Mouse (Mus musculus) spleen, adult 2 months (tissue): Measurements from ENCODE around the gene 2510039O18Rik.

ENCODE experiments used
- CTCF ChIP-seq: fragments of 200-500 bp; IDR thresholded peaks from 2 replicates; pipeline ENCODE4 v1.5.1; 2011; ENCODE audit warnings: mild to moderate bottlenecking, inconsistent platforms; ENCODE audit not compliant: insufficient read depth, insufficient read length, insufficient replicate concordance; ENCODE audit errors: extremely low read depth
- POLR2A ChIP-seq: fragments of 200-500 bp; IDR thresholded peaks from 2 replicates; pipeline ENCODE4 v1.6.1; 2011; ENCODE audit warnings: low read depth, low read length, inconsistent platforms

DNA sequence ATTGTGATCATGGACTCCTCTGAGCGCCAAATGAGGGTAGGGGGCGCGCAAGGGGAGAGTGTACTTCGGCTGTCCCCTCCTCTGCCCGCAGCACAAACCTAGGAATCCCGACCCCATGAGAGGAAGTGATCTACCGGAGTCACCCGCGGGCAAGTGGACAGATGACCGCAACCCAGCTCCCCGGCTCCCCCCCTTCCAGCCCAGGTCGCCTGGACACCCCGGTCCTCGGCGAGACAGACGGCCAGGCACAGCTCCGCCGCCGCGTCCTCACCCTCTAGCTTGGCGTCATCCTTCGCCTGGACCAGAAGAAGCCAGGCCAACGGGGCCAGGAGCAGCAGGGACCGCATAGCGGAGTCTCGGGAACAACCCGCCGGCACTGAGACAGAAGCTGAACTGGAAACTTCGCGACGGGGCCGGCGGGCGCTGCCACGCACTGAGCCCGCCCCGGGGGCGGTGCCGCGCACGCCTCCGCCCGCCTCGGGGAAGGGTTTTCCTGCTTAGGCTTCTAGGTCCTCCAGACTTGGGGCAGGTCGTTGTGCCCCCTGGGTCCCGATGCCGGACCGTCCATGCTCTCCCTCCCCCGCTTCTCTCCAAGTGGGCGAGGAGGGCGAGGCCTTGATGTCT is 4.3 kb upstream of the 2510039O18Rik start, which contains the start of gene Plod1:
- no peak for TF ChIP-seq POLR2A
- TF ChIP-seq CTCF: no peak
